Mouse (Mus musculus) spleen, postnatal 10 days (tissue): ENCODE measurements at regions not wholly inside any gene's neighbourhood (a gene's known extent, or its start where the extent isn't known, plus 50 kb on each side); places are given as distances from the start of the nearest gene placed in this dataset.

Experiments used
- DNase-seq, 2 experiments: peaks; one replicate each; pipeline ENCODE4 v3.0.0; 2021 to 2022; ENCODE audit warnings: low spot score in 2 of 2

- DNase-seq, result no peak
Observed at GRCm38 (mm10) chr3:63638572-63638971, 154.9 kb upstream of the Gm34302 start.

DNA sequence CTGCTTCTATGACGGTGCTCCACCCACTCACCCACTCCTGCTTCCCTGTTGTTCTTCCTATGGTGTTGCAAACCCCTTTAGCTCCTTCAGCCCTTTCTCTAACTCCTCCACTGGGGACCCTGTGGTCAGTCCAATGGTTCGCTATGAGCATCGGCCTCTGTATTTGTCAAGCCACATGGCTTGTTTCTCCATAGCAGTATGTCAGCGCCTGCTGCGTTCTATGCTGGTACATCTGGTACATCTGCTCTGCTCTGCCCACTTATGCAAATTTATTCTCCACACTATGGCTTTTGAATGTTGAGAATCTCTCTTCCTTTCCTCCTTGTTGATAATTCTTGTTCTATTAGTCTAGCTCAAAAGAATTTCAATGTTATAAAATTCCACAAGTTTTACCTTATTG lies 154.2 kb upstream of the Gm34302 start:
- no peak for DNase-seq

GRCm38 (mm10) chr3:63627724-63628123 lies 144.0 kb upstream of the Gm34302 start:
- no peak for DNase-seq

DNA sequence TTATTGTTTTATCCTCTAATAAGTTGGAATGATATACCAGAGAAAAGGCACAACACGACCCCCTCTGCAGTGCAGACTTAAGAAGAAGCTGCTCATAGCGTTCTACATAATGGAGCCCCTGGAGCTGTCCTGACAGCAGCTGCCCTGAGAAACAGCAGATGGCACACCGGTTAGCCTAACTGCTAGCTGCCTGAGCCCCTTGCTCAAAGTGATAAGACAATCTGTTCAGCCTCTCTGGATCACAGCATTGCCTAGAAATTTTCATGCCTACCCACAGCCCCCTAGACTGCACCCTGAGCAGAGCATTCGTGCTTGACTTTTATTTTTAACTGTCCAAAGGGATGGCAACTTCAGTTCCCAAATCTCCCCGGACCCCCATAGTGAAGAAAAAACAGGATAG lies 132.4 kb upstream of the Gm34302 start:
- DNase-seq, result no peak

- no peak for DNase-seq
Observed at GRCm38 (mm10) chr3:63613652-63614051, 130.0 kb upstream of the Gm34302 start.

DNA sequence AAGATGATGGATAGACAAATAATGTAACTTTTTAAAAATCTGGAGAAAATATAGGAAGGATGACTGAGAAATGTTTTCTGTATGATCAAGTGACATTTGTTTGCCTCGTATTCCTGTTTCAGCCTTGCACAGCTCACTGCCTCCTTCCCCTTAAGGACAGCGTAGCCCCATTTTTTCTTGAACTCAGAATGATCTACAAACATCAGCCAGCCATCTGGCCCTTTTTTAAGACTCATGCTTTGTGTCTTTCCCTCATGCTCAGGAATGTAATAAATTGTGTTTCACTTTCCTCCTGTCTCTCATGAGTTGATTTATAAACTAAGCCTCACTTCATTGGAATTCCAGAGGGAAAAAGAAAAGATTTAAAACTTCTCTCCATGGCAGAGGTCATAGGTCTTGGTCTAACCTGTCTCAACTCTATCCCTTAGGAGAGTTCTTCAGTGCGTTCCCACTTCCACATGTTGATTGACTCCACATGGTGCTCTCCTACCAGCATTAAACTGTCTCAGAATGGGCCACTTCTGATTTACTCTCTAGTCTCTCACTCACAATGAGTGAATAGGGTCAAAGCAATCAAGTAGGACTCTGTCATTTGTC lies 129.2 kb upstream of the Gm34302 start:
- DNase-seq, result no peak

DNA sequence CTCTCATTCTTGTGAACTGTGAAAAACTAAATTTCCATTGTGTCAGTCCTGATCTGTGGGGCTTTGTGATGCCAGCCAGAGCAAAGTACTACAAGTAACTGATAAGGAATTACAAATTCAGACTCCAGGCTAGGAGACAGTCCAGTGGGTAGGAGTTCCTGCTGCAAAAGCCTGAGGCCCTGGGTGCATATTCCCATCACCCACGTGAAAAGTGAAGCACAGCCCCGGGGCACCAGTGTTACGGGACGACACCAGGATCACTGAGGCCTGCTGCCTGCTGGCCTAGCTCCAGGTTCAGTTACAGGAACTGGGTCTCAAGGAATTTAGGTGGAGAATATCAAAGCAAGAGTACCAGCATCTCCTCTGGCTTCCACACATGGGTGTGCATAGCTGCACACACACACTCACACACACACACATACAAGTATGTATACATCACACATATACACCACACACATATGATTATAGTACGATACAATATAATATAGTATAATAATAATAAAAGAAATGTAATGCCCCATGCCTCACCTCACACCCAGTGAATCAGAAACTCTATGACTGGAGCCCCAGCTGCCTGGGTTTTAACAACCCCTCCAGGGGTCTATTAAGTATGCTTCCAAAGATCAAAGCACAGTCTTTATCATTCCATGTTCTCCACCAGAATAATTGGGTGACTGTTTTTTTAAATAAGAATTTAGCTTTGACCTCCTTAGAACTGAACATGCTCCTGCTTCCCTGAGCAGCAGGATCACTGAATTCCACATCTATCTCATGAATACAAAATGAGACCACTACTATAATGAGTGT lies 126.6 kb upstream of the Gm34302 start:
- DNase-seq, result no peak

GRCm38 (mm10) chr3:63609454-63610112 lies 125.9 kb upstream of the Gm34302 start:
- no peak for DNase-seq

DNA sequence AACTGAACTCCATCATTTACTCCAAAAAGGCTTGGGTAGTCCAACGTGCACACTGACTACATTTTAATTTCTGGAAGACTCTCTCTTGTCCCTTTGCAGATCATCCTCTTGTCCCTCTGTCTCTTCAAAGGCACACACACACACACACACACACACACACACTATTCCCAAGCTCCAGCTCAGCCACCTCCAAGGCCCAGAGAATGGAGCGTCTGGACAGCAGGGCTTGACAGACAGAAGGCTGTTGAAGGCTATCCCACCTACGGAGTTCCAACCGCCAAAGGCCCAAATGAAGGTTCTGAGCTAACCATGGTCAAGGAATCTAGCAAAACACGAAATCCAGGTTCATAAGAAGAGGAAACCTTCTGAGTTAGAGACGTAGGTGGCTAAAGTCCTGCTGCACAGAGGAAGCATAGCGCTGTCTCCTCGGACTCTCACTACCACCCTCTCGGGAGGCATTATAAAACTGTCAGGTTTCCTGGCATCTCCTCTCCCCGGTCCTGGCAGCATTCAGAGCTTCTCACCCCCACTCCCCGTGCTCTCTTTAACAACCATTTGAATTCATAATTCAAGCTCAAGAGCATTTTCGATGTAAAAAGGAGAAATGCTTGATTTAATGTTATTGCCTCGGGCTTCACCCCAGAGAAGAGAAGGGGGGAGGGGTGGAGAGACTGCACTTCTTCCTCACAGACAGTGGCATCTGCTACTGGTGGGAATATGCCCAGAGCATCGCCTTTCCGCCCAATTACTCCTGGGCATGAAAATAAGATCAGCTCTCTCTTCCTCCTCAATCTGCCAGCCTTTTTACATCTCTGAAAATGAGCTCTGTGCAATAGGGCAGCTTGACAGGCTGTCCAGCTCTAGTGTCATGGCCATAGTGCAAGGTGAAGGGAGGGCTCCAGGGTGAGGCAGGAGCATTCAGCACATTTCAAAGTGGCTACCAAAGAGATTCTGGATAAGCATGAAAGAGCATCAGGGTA lies 99.3 kb upstream of the Gm34302 start:
- DNase-seq, result no peak

DNA sequence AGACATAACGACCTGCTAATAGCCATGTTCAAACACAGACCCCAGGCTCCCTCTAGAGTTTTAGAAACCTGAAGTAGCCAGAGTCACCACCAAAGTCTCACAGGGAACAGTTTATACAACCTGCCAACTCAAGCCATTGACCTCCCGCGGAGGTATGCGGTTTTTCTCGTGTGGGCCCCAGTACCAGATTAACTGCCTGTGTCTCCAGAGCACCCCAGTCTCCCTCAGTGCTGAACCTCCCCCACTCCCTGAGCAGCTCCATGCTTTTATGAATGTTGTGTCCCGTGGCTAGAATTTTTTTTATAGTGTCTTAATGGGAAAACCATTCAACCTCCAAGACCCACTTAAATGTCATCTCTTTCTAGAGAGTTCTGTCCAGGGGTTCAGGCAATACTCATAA lies 98.5 kb upstream of the Gm34302 start:
- no peak for DNase-seq

DNA sequence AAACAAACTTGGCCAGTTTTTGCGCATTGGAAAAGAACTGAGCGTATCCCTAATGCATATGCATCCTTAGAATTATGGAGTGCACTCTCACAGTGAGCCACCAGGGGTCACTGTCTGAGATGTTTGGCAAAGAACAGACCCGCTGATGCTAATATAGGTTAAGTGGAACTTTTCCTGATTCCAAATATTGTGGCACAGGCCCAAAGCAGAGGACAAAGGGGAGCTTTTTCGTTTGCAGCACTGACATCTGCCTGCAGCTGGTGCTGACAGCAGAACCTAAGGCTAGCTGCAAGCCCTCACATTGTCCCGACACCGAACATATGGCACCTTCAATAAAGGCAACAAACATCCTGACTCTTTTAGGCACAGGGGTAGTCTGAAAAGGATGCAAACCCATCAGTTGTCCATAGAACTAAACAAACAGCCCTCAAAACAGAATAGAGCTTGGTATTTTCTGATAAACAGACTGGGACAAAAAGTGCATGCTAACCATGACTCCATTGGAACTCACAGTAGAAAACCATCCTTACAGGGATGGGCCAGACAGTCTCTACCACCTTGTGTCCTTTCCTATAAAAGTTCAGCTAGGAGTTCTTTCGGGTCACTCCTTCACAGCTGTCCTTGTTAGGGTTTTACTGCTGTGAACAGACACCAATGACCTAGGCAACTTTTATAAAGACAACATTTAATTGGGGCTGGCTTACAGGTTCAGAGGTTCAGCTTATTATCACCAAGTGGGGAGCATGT lies 87.1 kb upstream of the Gm34302 start:
- peak; percentile 10 to 55 for DNase-seq

DNA sequence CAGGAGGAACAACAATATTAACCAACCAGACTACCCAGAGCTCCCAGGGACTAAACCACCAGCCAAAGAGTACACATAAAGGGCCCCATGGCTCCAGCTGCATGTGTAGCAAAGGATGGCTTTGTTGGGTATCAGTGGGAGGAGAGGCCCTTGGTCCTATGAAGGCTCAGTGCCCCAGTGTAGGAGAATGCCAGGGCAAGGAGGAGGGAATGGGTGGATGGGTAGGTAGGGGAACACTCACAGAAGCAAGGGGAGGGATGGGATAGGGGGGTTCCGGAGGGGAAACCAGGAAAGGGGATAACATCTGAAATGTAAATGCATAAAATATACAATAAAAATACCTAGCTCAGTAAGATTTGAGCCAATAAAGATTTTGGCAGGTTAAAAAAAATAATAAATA lies 86.4 kb upstream of the Gm34302 start:
- no peak for DNase-seq

- DNase-seq, result no peak
Observed at GRCm38 (mm10) chr3:63569004-63569596, 85.4 kb upstream of the Gm34302 start.

- DNase-seq, result no peak
Observed at GRCm38 (mm10) chr3:63567726-63568125, 84.0 kb upstream of the Gm34302 start.

- DNase-seq, result no peak
Observed at GRCm38 (mm10) chr3:63563057-63563456, 79.4 kb upstream of the Gm34302 start.

DNA sequence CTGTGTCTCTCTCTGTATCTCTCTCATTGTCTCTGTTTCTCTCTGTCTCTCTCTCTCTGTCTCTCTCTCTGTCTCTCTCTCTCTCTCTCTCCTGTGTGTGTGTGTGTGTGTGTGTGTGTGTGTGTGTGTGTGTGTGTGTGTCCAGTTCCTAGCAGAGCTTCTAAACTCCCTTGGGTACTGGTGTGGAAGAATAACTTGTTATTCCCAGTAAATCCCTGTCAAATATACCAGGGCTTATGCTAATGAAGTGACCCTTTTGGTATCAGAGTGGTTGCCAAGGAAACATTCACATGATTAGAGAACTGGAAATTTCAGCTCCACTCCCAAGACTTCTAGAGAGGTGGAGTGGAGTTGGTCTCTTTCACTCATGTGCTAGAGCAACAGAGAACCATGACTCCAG lies 78.9 kb upstream of the Gm34302 start:
- DNase-seq, result no peak

GRCm38 (mm10) chr3:63560745-63561151 lies 77.1 kb upstream of the Gm34302 start:
- DNase-seq, result no peak

DNA sequence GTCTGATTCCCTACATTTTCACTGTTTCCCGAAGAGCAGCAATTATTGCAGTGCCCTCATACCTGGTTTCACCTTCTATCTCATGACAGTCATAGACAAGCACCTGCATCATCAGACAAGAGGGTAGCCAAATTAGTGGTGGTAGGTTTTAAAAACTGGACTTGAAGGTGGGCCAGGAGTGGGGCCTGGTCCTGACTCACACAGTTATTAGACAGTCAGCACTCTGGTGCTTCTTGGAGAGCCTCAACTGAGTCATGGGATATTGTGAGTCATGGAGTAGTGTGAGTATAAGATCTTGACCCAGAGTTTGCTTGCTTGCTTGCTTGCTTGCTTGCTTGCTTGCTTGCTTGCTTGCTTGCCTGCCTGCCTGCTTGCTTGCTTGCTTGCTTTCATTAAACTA lies 73.1 kb upstream of the Gm34302 start:
- no peak for DNase-seq

DNA sequence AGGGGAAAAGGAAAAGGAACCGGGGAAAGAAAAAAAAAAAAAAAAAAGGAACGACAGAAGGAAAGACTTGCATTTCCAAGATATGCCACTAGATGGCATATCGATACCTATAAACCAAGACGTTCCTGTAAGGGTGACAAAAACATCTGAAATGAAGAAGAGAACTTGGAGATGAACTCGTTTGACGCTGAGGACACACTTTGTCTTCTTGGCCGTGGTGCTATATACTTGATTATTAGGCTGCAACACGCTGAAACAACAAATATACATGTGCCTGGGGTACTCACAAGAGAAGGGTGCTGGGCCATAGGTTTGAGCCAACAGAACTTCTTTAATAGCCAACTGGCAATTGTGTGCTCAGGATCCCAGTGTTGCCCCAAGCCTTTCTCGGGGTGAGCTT lies 71.2 kb upstream of the Gm34302 start:
- no peak for DNase-seq

GRCm38 (mm10) chr3:63553426-63553825 lies 69.7 kb upstream of the Gm34302 start:
- DNase-seq, result no peak

DNA sequence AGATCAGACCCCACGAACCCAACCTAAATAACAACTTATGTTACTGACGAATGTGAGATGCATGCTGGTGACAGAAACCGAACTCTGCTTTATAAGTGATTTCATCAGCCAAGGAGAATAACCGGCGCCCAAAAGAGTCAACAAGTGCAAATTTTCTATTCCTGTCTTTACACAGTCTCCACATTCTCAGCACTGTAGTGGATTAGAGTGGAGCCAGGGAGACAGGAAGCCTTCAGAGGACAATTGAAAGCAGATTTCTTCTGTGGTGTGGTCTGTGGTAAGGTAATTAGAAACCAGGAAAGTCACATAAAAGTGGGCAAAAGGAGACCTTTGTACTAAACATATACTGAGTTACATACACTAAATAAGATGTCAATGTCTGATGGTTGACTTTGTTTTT lies 68.0 kb upstream of the Gm34302 start:
- no peak for DNase-seq
